ENCODE assay signal across 20 mouse cellular contexts in the genomic region with DNA sequence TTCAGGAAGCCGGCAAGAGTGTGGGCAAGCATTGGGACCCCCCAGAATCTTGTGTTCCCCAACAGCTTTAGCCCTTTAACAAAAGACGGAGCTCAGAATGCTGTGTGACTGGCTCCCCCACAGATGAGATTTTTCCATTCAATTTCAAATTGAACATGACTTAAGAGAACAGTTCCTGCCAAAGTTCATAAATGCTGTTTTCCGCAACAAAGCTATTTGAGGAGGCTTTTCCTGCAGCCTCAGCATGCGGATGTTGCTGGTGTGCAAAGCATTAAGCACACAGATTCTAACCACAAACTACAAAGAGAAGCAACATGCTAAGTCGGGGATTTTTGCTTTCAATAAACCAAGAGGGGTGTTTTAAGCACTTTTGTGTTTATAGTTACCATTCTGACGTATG.
DNase-seq lines count a peak whose midpoint lies in the region; ATAC-seq and TF ChIP-seq lines count a peak whose summit lies in the region.
"Had no signal": no experiment of that assay in that cellular context is flagged by ENCODE, and none has a peak within 500 bp of the region (broad histone marks: within the 10 kb centered on the region; RNA-seq: fewer than 3 reads in every experiment).

No protein-coding gene starts in this region.

- peak; percentile 17 for DNase-seq in kidney, adult 2 months
- no peak for DNase-seq in kidney, adult 11 months
- DNase-seq in limb, embryonic 14.5 days (ENCODE audit: low spot score) = peak; percentile 32
- no peak for DNase-seq in limb, embryonic 10.5 days (ENCODE audit: low spot score)
- peak; percentile 90 for DNase-seq in embryonic facial prominence, embryonic 14.5 days (ENCODE audit: low spot score)
- no peak for DNase-seq in ovary, postnatal 14 days (ENCODE audit: low spot score)
- DNase-seq: adrenal gland, adult 8-10 months; heart, adult 2 months; right cerebral cortex, postnatal 25 days; thymus, postnatal 25 days had no signal

- no peak overlapping the region for H3K4me3 ChIP-seq in kidney, adult 2 months (ENCODE audit: insufficient read depth, low read depth, low read length)
- H3K4me3 ChIP-seq in limb, embryonic 14.5 days (replicated peaks; ENCODE audit: low read length) = no peak overlapping the region
- H3K4me3 ChIP-seq in limb, embryonic 10.5 days = no peak overlapping the region
- H3K4me3 ChIP-seq in embryonic facial prominence, embryonic 14.5 days (ENCODE audit: low read depth, low read length) = no peak overlapping the region
- H3K4me3 ChIP-seq in limb, embryonic 15.5 days = no peak overlapping the region
- H3K4me3 ChIP-seq: embryonic facial prominence, embryonic 12.5 days; heart, adult 2 months; heart, embryonic 13.5 days; hindbrain, embryonic 12.5 days; limb, embryonic 13.5 days; liver, embryonic 15.5 days; midbrain, embryonic 10.5 days had no signal

- H3K9me3 ChIP-seq in limb, embryonic 14.5 days (ENCODE audit: control insufficient read depth, low read length) = no peaks in the 10 kb centered on the region
- no peaks in the 10 kb centered on the region for H3K9me3 ChIP-seq in limb, embryonic 10.5 days (replicated peaks)
- H3K9me3 ChIP-seq in embryonic facial prominence, embryonic 14.5 days (ENCODE audit: control insufficient read depth, low read length) = no peaks in the 10 kb centered on the region
- H3K9me3 ChIP-seq in limb, embryonic 15.5 days = no peaks in the 10 kb centered on the region
- H3K9me3 ChIP-seq: embryonic facial prominence, embryonic 12.5 days; heart, embryonic 13.5 days; hindbrain, embryonic 12.5 days; limb, embryonic 13.5 days; midbrain, embryonic 10.5 days had no signal

- no peak for TF ChIP-seq POLR2A in kidney, adult 2 months (IDR thresholded peaks at IDR 0.05; ENCODE audit: low read depth, low read length)
- TF ChIP-seq POLR2A in limb, embryonic 14.5 days (IDR thresholded peaks at IDR 0.05; ENCODE audit: borderline replicate concordance, extremely low read depth, insufficient read depth, insufficient read length) = no peak

- WGBS in kidney, adult 2 months = 69% methylated on average over 6 of the region's 6 CpGs
- WGBS in limb, embryonic 14.5 days = 52% methylated on average over 6 of the region's 6 CpGs
- 87% methylated on average over 6 of the region's 6 CpGs for WGBS in limb, embryonic 10.5 days
- WGBS in embryonic facial prominence, embryonic 14.5 days = 28% methylated on average over 6 of the region's 6 CpGs
- WGBS in limb, embryonic 15.5 days = 42% methylated on average over 6 of the region's 6 CpGs

- TF ChIP-seq CTCF in kidney, adult 2 months (conservative IDR thresholded peaks at IDR 0.05; ENCODE audit: insufficient read depth, insufficient read length, low read depth, low read length) = no peak

- H3K27ac ChIP-seq in kidney, adult 2 months (ENCODE audit: insufficient read depth, low read depth, low read length) = no peak overlapping the region
- no peak overlapping the region for H3K27ac ChIP-seq in limb, embryonic 14.5 days (replicated peaks; ENCODE audit: low read depth, low read length)
- H3K27ac ChIP-seq in limb, embryonic 10.5 days = no peak overlapping the region
- H3K27ac ChIP-seq in embryonic facial prominence, embryonic 14.5 days (replicated peaks; ENCODE audit: low read depth, low read length) = peak overlapping the region; percentile 75
- peak overlapping the region; percentile 47 for H3K27ac ChIP-seq in limb, embryonic 15.5 days
- H3K27ac ChIP-seq: embryonic facial prominence, embryonic 12.5 days; heart, adult 2 months; heart, embryonic 13.5 days; hindbrain, embryonic 12.5 days; limb, embryonic 13.5 days; liver, embryonic 15.5 days; midbrain, embryonic 10.5 days had no signal

- H3K4me1 ChIP-seq in kidney, adult 2 months (ENCODE audit: control insufficient read depth, insufficient read depth, low read length) = no peaks in the 10 kb centered on the region
- H3K4me1 ChIP-seq in limb, embryonic 14.5 days (ENCODE audit: control insufficient read depth, insufficient read depth, low read length) = no peaks in the 10 kb centered on the region
- no peaks in the 10 kb centered on the region for H3K4me1 ChIP-seq in limb, embryonic 10.5 days
- peaks cover 10% of the 10 kb centered on the region; the same call in 1 of the 2 replicates for H3K4me1 ChIP-seq in embryonic facial prominence, embryonic 14.5 days (ENCODE audit: control insufficient read depth, insufficient read depth, low read length)
- H3K4me1 ChIP-seq in limb, embryonic 15.5 days = 0 out of 2 replicates have a peak, but pooled peaks cover 2% of the 10 kb centered on the region
- H3K4me1 ChIP-seq: embryonic facial prominence, embryonic 12.5 days; heart, embryonic 13.5 days; hindbrain, embryonic 12.5 days; limb, embryonic 13.5 days; liver, embryonic 15.5 days had no signal

- no peak overlapping the region for H3K9ac ChIP-seq in limb, embryonic 14.5 days (ENCODE audit: low read depth, low read length, severe bottlenecking)
- H3K9ac ChIP-seq in embryonic facial prominence, embryonic 14.5 days (ENCODE audit: low read depth, low read length) = no peak overlapping the region
- H3K9ac ChIP-seq in limb, embryonic 15.5 days = no peak overlapping the region
- H3K9ac ChIP-seq: embryonic facial prominence, embryonic 12.5 days; heart, embryonic 13.5 days; hindbrain, embryonic 12.5 days; limb, embryonic 13.5 days; liver, embryonic 15.5 days had no signal

- H3K27me3 ChIP-seq in kidney, adult 2 months (replicated peaks; ENCODE audit: control insufficient read depth, insufficient read depth, low read length) = no peaks in the 10 kb centered on the region
- H3K27me3 ChIP-seq in limb, embryonic 14.5 days (ENCODE audit: control insufficient read depth, insufficient read depth, low read length) = no peaks in the 10 kb centered on the region
- no peaks in the 10 kb centered on the region for H3K27me3 ChIP-seq in limb, embryonic 10.5 days (ENCODE audit: low read depth, poor library complexity, severe bottlenecking)
- H3K27me3 ChIP-seq in embryonic facial prominence, embryonic 14.5 days (replicated peaks; ENCODE audit: control insufficient read depth, insufficient read depth, low read length) = no peaks in the 10 kb centered on the region
- no peaks in the 10 kb centered on the region for H3K27me3 ChIP-seq in limb, embryonic 15.5 days
- H3K27me3 ChIP-seq: embryonic facial prominence, embryonic 12.5 days; heart, embryonic 13.5 days; hindbrain, embryonic 12.5 days; limb, embryonic 13.5 days; liver, embryonic 15.5 days had no signal

- H3K36me3 ChIP-seq in kidney, adult 2 months (ENCODE audit: control insufficient read depth, insufficient read depth, low read length) = no peaks in the 10 kb centered on the region
- no peaks in the 10 kb centered on the region for H3K36me3 ChIP-seq in limb, embryonic 14.5 days (ENCODE audit: control insufficient read depth, insufficient read depth, low read length)
- H3K36me3 ChIP-seq in limb, embryonic 10.5 days = no peaks in the 10 kb centered on the region
- H3K36me3 ChIP-seq in embryonic facial prominence, embryonic 14.5 days (ENCODE audit: control insufficient read depth, insufficient read depth, low read length) = no peaks in the 10 kb centered on the region
- no peaks in the 10 kb centered on the region for H3K36me3 ChIP-seq in limb, embryonic 15.5 days
- H3K36me3 ChIP-seq: embryonic facial prominence, embryonic 12.5 days; heart, embryonic 13.5 days; limb, embryonic 13.5 days; liver, embryonic 15.5 days; midbrain, embryonic 10.5 days had no signal

- H3K4me2 ChIP-seq in limb, embryonic 14.5 days (replicated peaks; ENCODE audit: low read depth, low read length, severe bottlenecking) = no peak overlapping the region
- H3K4me2 ChIP-seq in embryonic facial prominence, embryonic 14.5 days (ENCODE audit: low read depth, low read length) = 0 out of 2 replicates have a peak overlapping the region, but pooled peaks have one; percentile 24
- H3K4me2 ChIP-seq in limb, embryonic 15.5 days = no peak overlapping the region
- H3K4me2 ChIP-seq: embryonic facial prominence, embryonic 12.5 days; heart, embryonic 13.5 days; hindbrain, embryonic 12.5 days; limb, embryonic 13.5 days; liver, embryonic 15.5 days had no signal

- no peak for ATAC-seq in limb, embryonic 14.5 days (ENCODE audit: low FRiP score, low read depth)
- peak; percentile 22; the same call in 1 of the 2 replicates for ATAC-seq in embryonic facial prominence, embryonic 14.5 days (ENCODE audit: low read depth)
- no peak for ATAC-seq in limb, embryonic 15.5 days (ENCODE audit: insufficient number of reproducible peaks, low FRiP score, low TSS enrichment, low read depth)
- ATAC-seq: forebrain, embryonic 16.5 days; inflammation-experienced regulatory T-cells, adult 6 months; lung, postnatal 0 days had no signal

Comparison
In these comparisons a context has a peak if more than half of its experiments do, and no peak if none do; other contexts are left out.
1. DNase-seq: peak in kidney, adult 2 months (single experiment), limb, embryonic 14.5 days (single experiment) and embryonic facial prominence, embryonic 14.5 days (single experiment); none in kidney, adult 11 months (single experiment), limb, embryonic 10.5 days (single experiment) and ovary, postnatal 14 days (single experiment).
2. H3K27ac ChIP-seq: peak in embryonic facial prominence, embryonic 14.5 days (single experiment) and limb, embryonic 15.5 days (single experiment); none in kidney, adult 2 months (single experiment), limb, embryonic 14.5 days (single experiment) and limb, embryonic 10.5 days (single experiment).